Mouse (Mus musculus): Measurements from ENCODE around the gene Sprr2i.

DNA sequence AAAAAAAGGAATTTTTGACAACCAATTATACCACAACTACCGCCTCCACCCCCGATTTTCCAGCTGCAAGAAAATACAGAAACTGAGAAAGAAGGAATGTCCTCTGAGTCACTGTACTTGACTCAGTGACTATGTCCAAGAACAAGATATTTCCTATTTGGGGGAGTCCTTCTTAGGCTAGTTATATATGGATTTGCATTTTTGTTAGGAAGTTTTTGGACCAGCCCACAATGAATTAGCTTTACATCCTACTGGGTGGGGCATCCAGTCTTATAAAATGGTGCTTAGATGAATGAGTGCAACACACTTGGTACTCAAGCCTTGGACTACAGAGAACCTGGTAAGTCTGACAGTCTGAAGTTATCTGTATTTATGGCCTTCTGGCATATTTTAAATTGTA, 24.5 kb downstream of the Sprr2i start, which contains the start of gene Sprr2k:
- no peak for TF ChIP-seq POLR2A (IDR thresholded peaks at IDR 0.05; ENCODE audit: low read depth, low read length)
- no peak for TF ChIP-seq SIN3A (IDR thresholded peaks at IDR 0.05; ENCODE audit: low read length)
- TF ChIP-seq RAD21 (IDR thresholded peaks at IDR 0.05; ENCODE audit: low read depth, low read length) = no peak
- no peak for TF ChIP-seq CTCF (conservative IDR thresholded peaks at IDR 0.05 in 1 of 2, IDR thresholded peaks at IDR 0.05 in 1 of 2; ENCODE audit: low read depth in 2 of 2, low read length in 2 of 2)
- no peak for TF ChIP-seq USF1 (IDR thresholded peaks at IDR 0.05; ENCODE audit: low read depth, low read length)
- TF ChIP-seq E2F4 (IDR thresholded peaks at IDR 0.05; ENCODE audit: insufficient replicate concordance, low read depth, low read length) = no peak
- no peak for TF ChIP-seq RCOR1 (conservative IDR thresholded peaks at IDR 0.05; ENCODE audit: low read depth, low read length)
- no peak for TF ChIP-seq EP300 (IDR thresholded peaks at IDR 0.05; ENCODE audit: low read length)
- TF ChIP-seq MAX (IDR thresholded peaks at IDR 0.05; ENCODE audit: low read length) = no peak
